16 mouse cellular contexts compared by ENCODE assay signal in genomic region chr8:66910684-66911083, GRCm38 (mm10). TPM values are rescaled to one million over a fixed set of nuclear protein-coding genes. Genes with fewer than 3 reads are reported as not detected.
DNase-seq lines count a peak whose midpoint lies in the region; ATAC-seq lines count a peak whose summit lies in the region.
"Had no signal": no experiment of that assay in that cellular context is flagged by ENCODE, and none has a peak within 500 bp of the region (broad histone marks: within the 10 kb centered on the region; RNA-seq: fewer than 3 reads in every experiment).

No protein-coding gene starts in this region.

- peaks cover 6% of the 10 kb centered on the region for H3K4me1 ChIP-seq in neural tube, embryonic 13.5 days (replicated peaks)
- H3K4me1 ChIP-seq: embryonic facial prominence, embryonic 13.5 days; limb, embryonic 15.5 days had no signal

- ATAC-seq in neural tube, embryonic 13.5 days (ENCODE audit: low read depth), result no peak; the same call in 1 of the 2 replicates
- no peak for ATAC-seq in activated CD4-positive, CD25-positive, alpha-beta regulatory T cell, adult 4 months
- ATAC-seq: lung, postnatal 0 days had no signal

- H3K4me3 ChIP-seq in neural tube, embryonic 13.5 days, result no peak overlapping the region
- H3K4me3 ChIP-seq: embryonic facial prominence, embryonic 13.5 days; left cerebral cortex, adult 2 months; limb, embryonic 15.5 days had no signal

- H3K27me3 ChIP-seq in neural tube, embryonic 13.5 days, result no peaks in the 10 kb centered on the region
- H3K27me3 ChIP-seq: embryonic facial prominence, embryonic 13.5 days; limb, embryonic 15.5 days had no signal

- intact Hi-C loops in gastrocnemius, postnatal 14 days (cut with DNase I; ENCODE audit: low total_unique reads), result no loop called here

- peak overlapping the region; percentile 65; the same call in 1 of the 2 replicates for H3K27ac ChIP-seq in neural tube, embryonic 13.5 days (replicated peaks)
- H3K27ac ChIP-seq: embryonic facial prominence, embryonic 13.5 days; kidney, postnatal 0 days; left cerebral cortex, adult 2 months; limb, embryonic 15.5 days had no signal

- H3K4me2 ChIP-seq in neural tube, embryonic 13.5 days, result 0 out of 2 replicates have a peak overlapping the region, but pooled peaks have one; percentile 16
- H3K4me2 ChIP-seq: embryonic facial prominence, embryonic 13.5 days; limb, embryonic 15.5 days had no signal

- 30% methylated on average over 6 of the region's 6 CpGs for WGBS in neural tube, embryonic 13.5 days

- peak; percentile 7 to 17 for DNase-seq in heart, adult 18-20 months
- no peak for DNase-seq in heart, adult 8-10 months (ENCODE audit: low spot score)
- no peak for DNase-seq in neural tube, embryonic 10.5 days (ENCODE audit: extremely low spot score, low spot score)
- peak; percentile 5 for DNase-seq in mesoderm, embryonic 11.5 days (ENCODE audit: low read depth, low spot score)
- DNase-seq in T-cell, adult 2 months (ENCODE audit: low spot score), result no peak
- no peak for DNase-seq in gastrocnemius, postnatal 14 days
- DNase-seq: cerebellum, postnatal 10 days; spleen, adult 18-20 months; thymus, adult 18-20 months had no signal

- no peaks in the 10 kb centered on the region for H3K36me3 ChIP-seq in neural tube, embryonic 13.5 days
- H3K36me3 ChIP-seq: embryonic facial prominence, embryonic 13.5 days; limb, embryonic 15.5 days had no signal

- H3K9ac ChIP-seq in neural tube, embryonic 13.5 days, result no peak overlapping the region
- H3K9ac ChIP-seq: embryonic facial prominence, embryonic 13.5 days; limb, embryonic 15.5 days had no signal

- no peaks in the 10 kb centered on the region for H3K9me3 ChIP-seq in neural tube, embryonic 13.5 days
- H3K9me3 ChIP-seq: embryonic facial prominence, embryonic 13.5 days; limb, embryonic 15.5 days had no signal

RNA-seq across cellular contexts. Expression of gene Naf1, which starts 50.7 kb away (rescaled TPM):
- 1 to 10 TPM; 5.0 to 6.3 TPM for total RNA-seq in heart, adult 18-20 months (2021)
- 1 to 10 TPM; 4.6 to 5.4 (median 4.9) TPM for total RNA-seq in heart, adult 8-10 months (2022)
- 1.7 and 2.3 TPM in 2 replicates for polyA plus RNA-seq in neural tube, embryonic 13.5 days (2015; fragmentation: Nextera tagmentation; extraction: Ambion mirVana)
- polyA plus RNA-seq in activated CD4-positive, CD25-positive, alpha-beta regulatory T cell, adult 4 months (2017; shearing (Covaris generic)), result 1 to 10 TPM; 1.1 to 1.5 TPM
- 1 to 10 TPM; 3.0 to 3.3 TPM for total RNA-seq in gastrocnemius, postnatal 14 days (2021)

Comparison
In these comparisons a context has a peak if more than half of its experiments do, and no peak if none do; other contexts are left out.
1. DNase-seq: peak in heart, adult 18-20 months (2 of 2) and mesoderm, embryonic 11.5 days (single experiment); none in heart, adult 8-10 months (single experiment), neural tube, embryonic 10.5 days (single experiment), T-cell, adult 2 months (single experiment) and gastrocnemius, postnatal 14 days (single experiment).